Mouse (Mus musculus): ENCODE measurements at regions not wholly inside any gene's neighbourhood (a gene's known extent, or its start where the extent isn't known, plus 50 kb on each side); places are given as distances from the start of the nearest gene placed in this dataset.

DNA sequence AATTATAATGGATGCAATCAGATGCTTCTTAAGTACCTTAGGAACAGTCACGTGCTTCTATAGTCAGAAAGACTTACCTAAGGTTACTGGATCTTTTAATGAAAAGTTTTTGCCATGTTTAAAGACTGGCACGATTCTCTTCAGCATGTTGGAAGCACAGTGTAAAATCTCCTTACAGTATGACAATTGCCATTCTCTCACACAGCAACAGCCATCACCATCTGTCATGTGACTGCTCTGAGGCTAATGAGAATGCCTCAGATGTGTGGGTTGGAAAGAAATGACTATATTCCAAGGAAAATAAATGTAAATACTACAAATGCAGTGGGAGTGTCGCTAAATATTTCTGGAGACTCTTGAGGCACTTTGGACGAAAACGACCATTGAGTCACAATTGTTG, 670.8 kb downstream of the Cetn3 start:
- TF ChIP-seq GATA1 (IDR thresholded peaks at IDR 0.05; ENCODE audit: borderline replicate concordance, low read length) (no peak), FLI1 (IDR thresholded peaks at IDR 0.05; ENCODE audit: low read length) (no peak)
